Mouse (Mus musculus): Measurements from ENCODE around the gene Gm20795. TPM values are rescaled to one million over a fixed set of nuclear protein-coding genes. Genes with fewer than 3 reads are reported as not detected.
"Not testable (repeated sequence)": the region's sequence is repeated elsewhere in the genome, so short reads cannot be mapped to it uniquely, and the experiment has no call there.

Gene Gm20795
- polyA plus RNA-seq (2014; fragmentation: Nextera tagmentation; extraction: Ambion mirVana) = not detected in 2 replicates

DNA sequence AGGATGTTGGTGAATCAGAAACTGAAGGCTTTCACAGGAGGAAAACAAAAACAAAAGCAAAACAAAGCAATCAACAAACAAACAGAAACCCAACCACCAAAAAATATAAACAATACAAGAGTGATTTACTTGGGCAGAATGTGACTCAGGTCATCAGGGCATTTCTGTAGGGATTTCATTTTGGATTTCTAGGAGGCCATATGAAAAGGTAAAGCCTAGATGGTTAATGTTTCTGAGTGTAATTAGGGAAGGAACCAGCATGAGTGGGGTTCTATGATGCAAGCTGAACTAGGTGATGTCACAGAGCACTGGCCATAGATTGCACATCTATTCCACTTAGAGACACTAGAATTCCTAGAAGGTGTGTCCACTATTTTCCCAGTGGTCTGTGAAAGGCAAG, at the start of gene Gm20795:
Gene Gm20795, plus strand, starts transcription at position 301 of the 400 bp plus-strand sequence.
- not testable (repeated sequence) for ATAC-seq

DNA sequence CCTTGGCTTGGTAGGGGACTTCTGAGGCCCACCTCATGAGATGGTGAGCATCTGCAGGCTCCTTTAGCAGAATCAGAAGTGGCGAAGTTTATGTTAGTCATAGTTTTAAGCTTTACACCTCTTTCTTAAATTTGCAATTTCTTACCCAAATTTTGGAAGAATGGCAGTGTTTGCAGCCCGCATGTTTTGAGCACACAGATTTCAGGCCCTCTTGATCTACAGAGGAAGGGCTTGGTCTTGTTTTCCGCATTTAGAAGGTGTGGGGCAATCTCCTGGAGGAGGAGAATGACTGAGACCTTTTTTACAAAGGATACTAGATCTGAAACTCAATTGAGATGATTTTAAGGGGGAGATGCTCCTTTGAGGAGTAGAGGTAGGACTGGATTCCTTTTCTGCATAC, 29.0 kb upstream of the Gm20795 start, which contains the start of gene Gm21797:
Gene Gm21797, minus strand, starts transcription at position 101 of the 400 bp plus-strand sequence.
- not testable (repeated sequence) for ATAC-seq; DNase-seq (ENCODE audit: low spot score); H3K27ac ChIP-seq (ENCODE audit: low read depth, low read length); H3K36me3 ChIP-seq (ENCODE audit: control insufficient read depth, insufficient read depth, low read length); H3K27me3 ChIP-seq (replicated peaks; ENCODE audit: control insufficient read depth, insufficient read depth, low read length); H3K4me2 ChIP-seq (ENCODE audit: low read length); H3K9me3 ChIP-seq (replicated peaks; ENCODE audit: control insufficient read depth, low read length); H3K4me1 ChIP-seq (ENCODE audit: control insufficient read depth, insufficient read depth, low read length); H3K4me3 ChIP-seq (ENCODE audit: low read depth, low read length); H3K9ac ChIP-seq (ENCODE audit: low read length)
- no CpG with 5 or more reads among the region's 3 CpGs for WGBS

More for the DNA sequence above, at the start of gene Gm20795:
- not testable (repeated sequence) for DNase-seq (ENCODE audit: low spot score); H3K4me1 ChIP-seq (ENCODE audit: control insufficient read depth, insufficient read depth, low read length); H3K27ac ChIP-seq (ENCODE audit: low read depth, low read length); H3K36me3 ChIP-seq (ENCODE audit: control insufficient read depth, insufficient read depth, low read length); H3K4me2 ChIP-seq (ENCODE audit: low read length); H3K9ac ChIP-seq (ENCODE audit: low read length); H3K27me3 ChIP-seq (replicated peaks; ENCODE audit: control insufficient read depth, insufficient read depth, low read length); H3K9me3 ChIP-seq (replicated peaks; ENCODE audit: control insufficient read depth, low read length); H3K4me3 ChIP-seq (ENCODE audit: low read depth, low read length)

Other genes starting within 250 kb of the Gm20795 start
- not detected in 2 replicates for gene Gm21852, start 152.9 kb upstream of the Gm20795 start, polyA plus RNA-seq (2014; fragmentation: Nextera tagmentation; extraction: Ambion mirVana)
- not detected in 2 replicates for gene Gm21797, start 29.1 kb upstream of the Gm20795 start, polyA plus RNA-seq (2014; fragmentation: Nextera tagmentation; extraction: Ambion mirVana)

Measured in forebrain, embryonic 14.5 days (tissue).